Mouse (Mus musculus) natural killer cell, adult 2 months (primary cell): ENCODE measurements at regions not wholly inside any gene's neighbourhood (a gene's known extent, or its start where the extent isn't known, plus 50 kb on each side); places are given as distances from the start of the nearest gene placed in this dataset.
A peak's percentile ranks its signal among the peaks of the same experiment; 100 is the strongest.

Experiments
- DNase-seq, 2 experiments: peaks; one replicate each; pipeline ENCODE4 v3.0.0; 2022; ENCODE audit warnings: low spot score in 2 of 2

DNA sequence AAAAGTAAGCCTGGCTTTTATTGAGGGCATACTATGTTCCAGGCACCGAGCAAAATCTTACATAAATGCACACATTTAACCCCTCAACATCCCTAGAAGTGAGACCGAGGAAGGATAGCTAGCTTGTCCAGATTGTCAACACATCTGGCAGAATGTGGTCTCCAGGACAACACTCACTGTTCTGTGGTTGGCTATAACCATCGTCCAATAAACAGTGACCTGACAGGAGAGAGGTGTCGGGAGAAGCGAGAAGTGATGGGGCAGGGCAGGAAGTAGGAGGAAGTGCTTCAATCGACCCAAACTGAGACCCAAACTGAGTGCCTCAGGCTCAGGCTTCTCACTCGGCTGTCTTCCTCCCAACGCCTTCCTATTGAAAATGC, 70.8 kb upstream of the Picalm start:
- DNase-seq: peak; percentile 60 to 79

DNA sequence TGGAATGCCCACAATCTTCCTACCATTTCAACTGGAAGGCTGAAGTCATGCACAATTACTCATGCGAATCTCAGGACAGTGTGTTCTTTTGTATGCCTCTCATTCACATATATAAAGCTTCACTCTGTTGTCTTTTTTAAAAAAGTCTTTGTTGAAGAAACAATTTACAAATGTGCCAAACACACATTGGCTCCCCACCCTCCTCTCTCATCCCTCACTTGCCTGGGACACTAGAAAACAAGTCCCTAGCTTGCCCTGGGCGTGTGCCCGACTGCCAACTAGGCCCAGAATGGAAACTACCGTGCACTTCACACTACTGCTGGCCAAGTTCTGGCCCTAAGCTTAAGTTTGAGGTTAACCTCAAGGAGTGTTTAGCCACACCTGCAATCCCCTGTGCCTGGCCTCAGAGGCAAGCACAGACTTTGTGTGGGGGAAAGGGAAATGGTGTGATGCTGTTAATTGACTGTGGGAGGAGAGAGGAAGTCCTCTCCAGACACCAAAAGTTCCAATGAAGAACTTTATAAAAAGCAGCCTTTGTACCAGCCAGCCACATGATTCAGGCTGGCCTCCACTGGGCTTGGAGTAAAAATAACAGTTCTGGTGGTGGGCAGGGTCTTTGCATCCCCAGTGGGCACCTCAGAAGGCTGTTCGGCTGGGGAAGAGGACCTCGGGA, 70.2 kb upstream of the Picalm start:
- DNase-seq: peak; percentile 81 to 88

DNA sequence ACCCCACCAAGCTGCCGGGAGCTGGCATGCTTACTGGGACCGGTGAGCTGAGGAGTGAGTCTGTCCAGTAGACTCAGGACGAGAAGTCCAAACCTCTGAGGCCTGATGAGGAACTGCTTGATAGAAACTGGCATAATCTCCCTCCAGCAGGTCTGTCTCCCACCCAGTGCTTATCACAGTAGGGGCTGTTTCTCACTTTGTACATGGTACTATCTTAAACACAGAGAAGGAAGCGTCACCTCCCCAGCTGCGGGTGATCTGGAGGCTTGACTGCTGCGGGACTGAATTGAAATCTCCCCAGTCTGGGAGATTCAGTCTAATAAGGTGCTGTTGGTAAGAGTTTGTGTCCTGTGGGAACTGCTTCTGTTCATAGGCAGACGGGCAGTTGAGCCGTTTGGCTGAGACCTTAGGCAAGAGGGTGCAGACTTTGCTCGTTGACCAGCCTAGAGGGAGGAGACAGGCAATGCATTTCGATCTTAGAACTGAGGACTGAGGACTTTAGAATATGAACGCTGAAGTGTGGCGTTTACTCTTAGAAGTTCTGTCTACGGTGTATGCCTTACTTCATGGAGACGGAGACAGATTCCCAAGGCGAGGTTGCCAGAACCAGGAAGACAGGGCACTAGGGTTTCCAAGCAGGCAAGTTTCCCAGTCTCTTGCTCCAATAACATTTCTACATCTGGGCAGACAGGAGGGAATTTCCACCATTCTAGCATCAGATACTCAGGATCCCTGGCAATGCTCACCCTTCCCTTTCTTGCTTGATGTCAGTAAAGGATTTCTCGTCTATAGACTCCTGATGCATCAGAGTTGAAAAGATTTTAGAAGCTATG, 69.5 kb upstream of the Picalm start:
- DNase-seq: peak in 1 of 2 experiments; percentile 14

DNA sequence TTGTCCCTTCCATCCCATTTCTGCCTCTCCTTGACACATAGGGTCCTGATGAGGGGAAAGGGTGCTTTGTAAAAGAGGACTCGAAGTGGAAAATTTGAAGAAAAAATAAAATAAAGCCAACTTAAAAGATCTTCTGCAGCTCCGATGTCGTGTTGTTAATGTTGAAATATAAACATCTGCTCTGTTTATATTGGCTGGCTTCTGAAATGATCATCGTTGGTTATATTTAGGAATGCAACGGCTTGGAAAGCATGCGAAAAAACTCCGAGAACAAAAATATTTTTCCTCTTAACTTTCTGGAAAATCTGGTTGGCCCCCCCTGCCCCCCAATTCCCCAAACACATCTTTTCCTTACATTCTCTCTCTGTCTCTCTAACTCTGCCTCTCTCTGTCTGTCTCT, 68.3 kb upstream of the Picalm start:
- DNase-seq: no peak

DNA sequence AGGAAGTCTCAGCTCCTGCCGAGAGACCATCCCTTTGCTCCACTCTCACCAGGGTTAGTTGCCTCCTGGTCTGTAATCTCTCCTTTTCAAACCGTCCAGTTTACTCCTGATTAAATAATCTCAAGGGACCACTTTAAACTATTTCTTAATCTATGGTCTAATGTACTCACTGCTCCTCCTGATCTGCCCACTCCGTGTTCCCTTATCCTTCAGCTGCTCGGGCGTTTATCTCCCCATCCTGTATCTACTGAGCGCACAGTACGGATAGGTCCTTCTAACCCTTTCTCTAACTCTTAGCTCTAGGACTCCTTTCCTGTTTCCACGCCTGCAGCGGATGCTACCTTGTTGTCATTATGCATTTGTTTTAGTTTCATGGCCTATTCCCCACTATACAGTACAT, 67.1 kb upstream of the Picalm start:
- DNase-seq: no peak

DNA sequence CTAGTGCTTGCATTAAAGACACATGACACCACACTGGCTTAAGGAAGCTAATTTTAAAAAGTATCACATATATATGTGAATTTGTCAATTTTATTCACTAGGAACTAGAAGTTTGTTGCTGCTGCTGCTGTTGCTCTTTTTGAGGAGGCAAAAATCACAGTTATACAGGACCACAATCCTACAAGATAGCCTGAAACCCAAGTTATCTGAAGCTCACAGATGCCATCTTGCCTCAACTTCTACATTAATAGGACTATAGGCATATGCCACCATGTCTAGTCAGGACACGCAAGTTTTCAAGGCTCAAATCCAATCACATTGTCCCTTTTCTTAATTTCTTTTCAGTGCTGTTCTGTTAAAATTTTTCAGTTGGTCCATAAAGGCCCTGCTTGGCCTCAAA, 65.8 kb upstream of the Picalm start:
- DNase-seq: no peak

DNA sequence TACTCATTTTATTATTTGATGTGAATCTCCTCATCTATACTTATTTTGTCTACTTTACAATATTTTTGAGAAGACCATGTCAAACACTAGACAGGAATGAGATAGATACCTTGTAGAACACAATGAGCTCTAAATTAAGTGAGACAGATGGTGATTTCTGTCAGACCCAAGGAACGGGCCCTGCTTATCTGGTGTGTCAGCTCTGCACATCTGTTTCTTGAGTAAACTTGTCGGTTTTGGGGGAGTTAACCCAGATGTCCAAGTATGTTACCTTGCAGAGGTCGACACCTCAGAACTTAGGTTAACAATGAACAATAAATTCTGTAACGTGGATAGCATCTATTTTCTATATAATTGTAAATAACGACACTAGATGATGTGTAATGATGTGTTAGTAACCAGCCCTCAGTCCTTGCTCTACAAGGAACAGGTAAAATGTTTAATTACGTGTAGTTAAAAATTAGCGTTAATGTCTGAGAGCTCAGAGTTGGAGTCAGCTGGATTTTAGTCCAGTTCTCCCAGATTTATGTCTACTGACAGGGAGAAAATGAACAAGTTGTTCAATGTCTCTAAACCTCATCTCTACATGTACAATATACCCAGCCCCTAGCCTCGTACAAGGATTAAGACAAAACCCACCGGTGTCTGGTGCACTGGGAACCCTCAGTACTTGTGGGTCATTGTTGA, 64.6 kb upstream of the Picalm start:
- DNase-seq: no peak

DNA sequence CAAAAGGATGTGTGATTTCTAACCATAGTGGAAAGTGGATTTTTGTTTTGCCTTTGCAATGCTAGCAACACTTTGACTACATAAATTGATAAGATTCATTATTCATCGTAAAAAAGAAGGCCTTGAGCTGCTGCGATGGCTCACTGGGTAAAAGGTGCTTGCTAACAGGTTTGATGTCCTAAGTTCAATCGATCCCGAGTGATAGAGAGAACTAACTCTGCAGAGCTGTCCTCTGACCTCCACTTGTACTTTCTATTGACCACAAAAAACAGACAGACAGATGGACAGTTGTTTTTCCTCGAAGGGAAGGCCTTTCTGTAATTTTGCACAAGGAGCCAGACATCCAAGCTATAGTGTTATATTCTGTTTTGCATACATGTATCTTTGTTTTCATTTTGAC, 63.7 kb upstream of the Picalm start:
- no peak for DNase-seq

DNA sequence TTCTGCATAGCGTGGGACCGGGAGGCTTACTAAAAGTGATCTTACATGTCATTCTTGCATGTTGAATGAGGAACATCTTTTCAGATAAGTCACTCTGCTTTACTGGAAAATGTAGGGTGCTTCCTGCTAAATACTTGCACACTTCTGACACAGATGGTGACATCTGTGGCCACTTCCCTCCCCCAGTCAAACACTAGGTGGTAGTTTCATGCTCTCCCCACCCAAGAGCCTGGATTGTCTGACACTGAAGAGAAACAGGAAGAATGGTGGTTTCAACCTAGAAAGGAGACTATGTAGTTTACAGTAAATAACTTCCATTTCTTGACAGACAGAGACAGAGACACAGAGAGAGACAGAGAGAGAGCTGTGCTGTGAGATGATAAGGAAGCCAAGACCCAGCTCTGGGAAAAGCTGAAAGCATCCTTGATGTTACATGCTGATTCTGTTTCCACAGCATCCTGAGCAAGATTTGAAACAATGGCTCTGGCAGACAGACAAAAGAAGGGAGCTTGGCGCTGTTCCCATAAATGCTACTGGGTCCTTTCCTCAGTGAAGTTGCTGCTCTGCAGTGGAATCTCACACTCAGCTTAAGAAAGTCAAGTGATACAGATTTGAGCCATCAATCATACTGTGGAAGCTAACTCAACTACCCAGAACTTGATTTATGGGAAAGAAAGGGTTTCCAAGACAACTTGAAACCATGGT, 61.9 kb upstream of the Picalm start:
- peak; percentile 19 to 30 for DNase-seq

DNA sequence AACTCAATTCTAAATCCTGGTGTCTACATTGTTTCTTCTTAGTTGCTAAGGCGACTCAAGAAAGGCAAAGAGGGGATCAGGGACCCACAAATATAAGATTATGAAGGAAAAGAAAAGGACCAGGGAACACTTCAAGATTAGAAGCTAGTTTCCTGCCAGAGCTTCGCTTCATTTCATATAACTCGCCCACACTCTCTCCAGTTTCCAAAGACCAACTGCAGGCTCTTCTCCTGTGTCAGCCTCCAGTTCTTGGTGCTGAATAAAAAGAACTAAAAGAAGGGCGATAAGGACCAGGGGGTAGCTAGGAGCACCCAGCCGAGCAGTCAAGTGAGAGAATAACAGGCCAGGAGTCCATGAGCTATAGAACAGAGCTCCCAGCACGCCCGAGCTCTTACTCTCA, 59.7 kb upstream of the Picalm start:
- no peak for DNase-seq

DNA sequence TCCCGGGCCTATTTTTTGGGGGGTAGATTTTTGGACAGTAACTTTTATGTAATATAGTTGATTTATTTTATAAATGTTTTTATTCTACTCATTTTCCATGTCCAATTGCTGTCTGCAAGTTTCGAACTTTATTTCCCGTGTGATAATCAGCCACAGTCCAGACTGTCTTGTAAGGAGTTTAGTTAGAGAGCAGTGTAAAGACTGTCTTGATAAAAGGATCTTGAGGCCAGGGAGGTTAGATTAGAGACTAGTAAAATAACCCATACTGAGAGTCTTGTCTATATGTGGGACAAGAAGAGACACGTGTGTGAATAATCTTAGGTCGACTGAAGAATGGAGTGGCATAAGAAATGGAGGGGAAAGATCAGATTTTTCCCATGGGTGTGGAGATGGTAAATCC, 56.1 kb upstream of the Picalm start:
- DNase-seq: no peak

DNA sequence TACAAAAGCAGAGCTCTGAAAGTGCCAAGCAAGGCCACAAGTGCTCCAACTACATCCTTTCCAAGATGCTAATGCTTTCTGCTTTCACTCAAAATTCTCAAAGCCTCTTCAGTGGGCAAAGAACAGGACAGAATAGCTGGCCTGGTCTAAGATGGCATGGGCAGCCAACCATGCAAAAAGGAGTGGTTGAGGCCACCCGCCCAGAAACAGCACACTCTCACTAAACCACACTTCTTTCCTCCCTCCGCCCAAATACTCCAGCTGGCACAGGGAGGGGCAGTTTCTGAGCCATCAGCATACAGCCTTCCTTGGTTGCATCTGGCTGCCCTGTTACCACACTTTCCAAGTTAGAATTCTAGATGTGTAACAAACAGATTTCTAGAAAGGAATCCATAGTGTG, 55.4 kb upstream of the Picalm start:
- no peak for DNase-seq

DNA sequence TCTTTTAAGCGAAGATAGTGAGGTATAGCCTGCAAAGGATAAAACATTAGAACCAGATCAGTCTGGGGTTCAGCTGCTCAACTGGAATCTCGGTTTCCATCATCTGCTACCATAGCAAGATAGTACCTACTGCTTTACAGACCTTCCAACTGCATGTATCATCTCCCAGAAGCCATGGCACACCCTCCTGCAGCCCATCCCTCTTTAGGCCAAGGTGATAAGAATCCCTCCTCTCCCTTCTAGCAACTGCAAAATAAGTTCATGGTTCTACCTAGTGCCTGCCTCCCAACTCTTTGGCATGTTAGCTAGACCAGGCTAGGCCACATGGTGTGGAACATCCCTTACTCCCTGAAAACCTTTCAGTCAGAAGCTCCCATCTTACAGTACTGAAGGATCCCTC, 52.4 kb upstream of the Picalm start:
- no peak for DNase-seq

DNA sequence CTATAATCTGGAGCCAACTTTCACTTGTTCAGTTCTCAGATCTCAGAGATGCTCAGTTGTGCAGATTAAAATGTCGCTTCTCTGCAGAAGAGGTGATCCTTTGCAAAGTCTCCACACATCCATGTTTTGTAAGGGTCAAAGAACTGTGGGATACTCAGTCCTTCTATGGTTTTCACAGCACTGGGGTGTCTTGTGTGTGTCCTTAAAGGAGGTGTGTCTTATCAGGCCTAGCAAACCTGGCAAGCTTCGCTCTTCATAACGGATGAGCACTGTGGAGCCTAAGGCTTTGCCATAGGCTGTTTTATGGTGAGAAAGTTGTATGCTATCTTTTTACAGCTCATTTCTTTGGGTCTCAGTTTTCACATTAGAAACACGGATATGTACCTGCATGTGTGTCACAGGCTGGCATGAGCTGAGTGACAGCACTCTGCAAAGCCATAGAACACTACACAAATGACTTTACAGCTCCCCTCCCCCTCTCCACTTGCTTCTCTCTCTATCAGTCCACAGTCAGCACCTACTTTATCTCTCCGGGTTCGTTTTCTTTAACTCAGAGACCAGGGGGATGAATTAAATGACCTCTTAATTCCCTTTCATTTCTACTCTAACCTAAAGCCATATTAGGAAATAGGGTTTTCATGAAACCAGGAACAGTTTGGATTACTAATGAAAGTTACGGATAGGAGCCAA, 49.8 kb upstream of the Picalm start:
- no peak for DNase-seq
